Mouse (Mus musculus): ENCODE data around the gene Hist2h3b.
"Not testable (repeated sequence)": the region's sequence is repeated elsewhere in the genome, so short reads cannot be mapped to it uniquely, and the experiment has no call there.

Hist2h3b gene

DNA sequence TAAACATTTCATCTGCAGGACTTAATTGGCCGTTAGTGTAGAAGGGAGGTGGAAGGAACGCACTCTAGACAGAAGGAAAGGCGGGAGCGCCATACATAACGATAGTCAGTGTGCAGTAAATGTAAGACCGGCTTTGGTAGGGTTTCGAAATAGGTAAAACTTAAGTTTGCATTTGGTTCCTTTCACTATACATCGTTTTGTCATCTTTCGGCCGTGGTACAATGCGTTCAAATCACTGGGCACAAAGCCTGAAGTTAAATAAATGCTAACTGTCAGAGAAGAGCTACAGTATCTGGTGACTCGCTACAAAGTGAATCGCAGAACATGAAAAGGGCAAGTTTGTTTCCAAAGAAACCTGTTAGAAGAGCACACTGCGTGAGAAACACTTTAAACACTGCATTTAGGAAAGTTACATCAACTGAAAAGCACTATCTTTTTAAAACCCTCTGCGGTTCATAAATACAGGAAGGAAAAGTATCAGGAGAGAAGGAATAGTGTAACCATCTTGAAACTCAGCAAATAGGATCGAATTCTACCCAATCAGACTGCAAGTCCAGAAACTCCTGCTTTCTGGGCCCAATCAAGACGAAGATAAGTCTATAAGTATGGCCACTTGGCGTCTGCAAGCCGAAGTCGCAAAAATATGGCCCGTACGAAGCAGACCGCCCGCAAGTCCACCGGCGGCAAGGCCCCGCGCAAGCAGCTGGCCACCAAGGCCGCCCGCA lies at the start of gene Hist2h3b:
Gene Hist2h3b (plus strand): TSS at position 604 of the 725 bp plus-strand sequence.
- in situ Hi-C loops (cut with MseI, MboI), result no loop called here

DNA sequence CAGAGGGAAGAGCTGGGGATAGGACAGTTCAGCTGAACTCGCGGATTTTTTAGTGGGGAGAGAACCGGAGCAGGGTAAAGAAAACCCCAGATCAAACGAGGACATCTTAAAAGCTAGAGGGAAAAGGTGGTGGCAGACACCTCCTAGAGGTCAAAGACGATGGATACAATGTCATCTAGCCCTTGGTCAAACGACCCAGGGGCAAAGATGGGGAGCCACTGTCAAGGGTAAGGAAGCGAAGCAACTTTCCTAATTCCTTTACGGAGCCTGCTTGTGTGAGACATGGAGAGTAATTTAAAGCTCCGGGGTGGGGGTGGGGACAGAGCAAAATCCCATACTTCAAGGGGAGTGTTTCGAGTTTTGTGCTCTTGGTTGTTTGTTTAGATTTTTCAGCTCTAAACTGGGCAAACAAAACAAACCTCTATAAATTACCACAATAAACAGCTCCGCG lies 49.2 kb upstream of the Hist2h3b start:
- in situ Hi-C loops (cut with MseI, MboI), result no loop called here

DNA sequence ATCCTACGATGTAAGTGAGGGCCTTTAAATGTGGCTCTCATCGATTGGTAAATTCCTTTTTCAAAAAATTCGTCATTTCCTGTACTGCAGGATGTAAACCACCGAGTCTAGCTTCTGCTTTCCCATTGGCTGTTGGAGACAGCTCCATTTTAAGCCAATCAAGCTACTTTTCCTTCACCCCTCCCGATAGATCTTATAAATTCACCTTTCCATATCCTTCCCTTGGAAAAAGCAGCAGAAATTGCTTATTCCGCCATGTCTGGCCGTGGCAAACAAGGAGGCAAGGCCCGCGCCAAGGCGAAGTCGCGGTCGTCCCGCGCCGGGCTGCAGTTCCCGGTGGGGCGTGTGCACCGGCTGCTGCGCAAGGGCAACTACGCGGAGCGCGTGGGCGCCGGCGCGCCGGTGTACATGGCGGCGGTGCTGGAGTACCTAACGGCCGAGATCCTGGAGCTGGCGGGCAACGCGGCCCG lies 48.8 kb upstream of the Hist2h3b start, which contains the start of the genes Bola1 and Hist2h2ab:
Gene Bola1 (minus strand): TSS at position 49 of the 470 bp plus-strand sequence.
Gene Hist2h2ab (plus strand): TSS at position 205 of the 470 bp plus-strand sequence.
- in situ Hi-C loops (cut with MseI, MboI), result no loop called here

DNA sequence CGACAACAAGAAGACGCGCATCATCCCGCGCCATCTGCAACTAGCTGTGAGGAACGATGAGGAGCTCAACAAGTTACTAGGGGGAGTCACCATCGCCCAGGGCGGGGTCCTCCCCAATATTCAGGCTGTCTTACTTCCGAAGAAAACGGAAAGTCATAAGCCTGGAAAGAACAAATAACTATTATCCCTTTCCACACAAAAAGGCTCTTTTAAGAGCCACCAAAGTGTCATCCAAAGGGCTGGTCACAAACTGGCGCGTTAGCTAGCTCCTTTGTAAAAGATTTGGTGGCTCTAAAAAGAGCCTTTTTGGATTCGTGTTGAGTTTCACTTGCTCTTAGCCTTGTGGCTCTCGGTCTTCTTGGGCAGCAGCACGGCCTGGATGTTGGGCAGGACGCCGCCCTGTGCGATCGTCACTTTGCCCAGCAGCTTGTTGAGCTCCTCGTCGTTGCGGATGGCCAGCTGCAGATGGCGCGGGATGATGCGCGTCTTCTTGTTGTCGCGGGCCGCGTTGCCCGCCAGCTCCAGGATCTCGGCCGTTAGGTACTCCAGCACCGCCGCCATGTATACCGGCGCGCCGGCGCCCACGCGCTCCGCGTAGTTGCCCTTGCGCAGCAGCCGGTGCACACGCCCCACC lies 48.2 kb upstream of the Hist2h3b start:
- in situ Hi-C loops (cut with MseI, MboI), result not testable (repeated sequence)

DNA sequence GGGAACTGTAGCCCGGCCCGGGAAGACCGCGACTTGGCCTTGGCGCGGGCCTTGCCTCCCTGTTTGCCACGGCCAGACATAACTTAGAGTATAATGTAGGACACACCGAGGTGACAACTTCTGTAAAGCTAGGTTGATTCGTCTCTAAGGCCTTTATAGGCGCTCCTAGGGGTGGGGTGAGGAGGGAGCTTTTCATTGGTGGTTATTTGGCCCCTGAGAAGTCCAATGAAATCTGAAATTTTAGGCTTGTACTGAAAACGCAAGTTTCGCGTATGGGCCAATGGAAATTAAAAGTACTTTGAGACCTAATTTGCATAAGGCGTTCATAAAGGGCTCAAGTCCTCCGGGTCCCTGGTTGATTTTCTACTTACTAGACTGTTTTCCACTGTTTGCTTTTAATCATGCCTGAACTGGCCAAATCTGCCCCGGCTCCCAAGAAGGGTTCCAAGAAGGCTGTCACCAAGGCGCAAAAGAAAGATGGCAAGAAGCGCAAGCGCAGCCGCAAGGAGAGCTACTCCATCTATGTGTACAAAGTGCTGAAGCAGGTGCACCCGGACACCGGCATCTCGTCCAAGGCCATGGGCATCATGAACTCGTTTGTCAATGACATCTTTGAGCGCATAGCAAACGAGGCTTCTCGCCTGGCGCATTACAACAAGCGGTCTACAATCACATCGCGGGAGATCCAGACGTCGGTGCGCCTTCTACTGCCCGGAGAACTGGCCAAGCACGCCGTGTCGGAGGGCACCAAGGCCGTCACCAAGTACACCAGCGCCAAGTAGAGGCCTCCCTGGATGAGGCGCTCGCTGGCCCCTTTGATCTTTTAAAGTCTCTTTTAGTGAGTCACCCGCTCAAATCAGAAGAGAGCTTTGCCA lies 47.5 kb upstream of the Hist2h3b start, which contains the start of the genes Hist2h2ac and Hist2h2be:
Gene Hist2h2ac (minus strand): TSS at position 116 of the 875 bp plus-strand sequence.
Gene Hist2h2be (plus strand): TSS at position 355 of the 875 bp plus-strand sequence.
- in situ Hi-C loops (cut with MseI, MboI), result no loop called here

DNA sequence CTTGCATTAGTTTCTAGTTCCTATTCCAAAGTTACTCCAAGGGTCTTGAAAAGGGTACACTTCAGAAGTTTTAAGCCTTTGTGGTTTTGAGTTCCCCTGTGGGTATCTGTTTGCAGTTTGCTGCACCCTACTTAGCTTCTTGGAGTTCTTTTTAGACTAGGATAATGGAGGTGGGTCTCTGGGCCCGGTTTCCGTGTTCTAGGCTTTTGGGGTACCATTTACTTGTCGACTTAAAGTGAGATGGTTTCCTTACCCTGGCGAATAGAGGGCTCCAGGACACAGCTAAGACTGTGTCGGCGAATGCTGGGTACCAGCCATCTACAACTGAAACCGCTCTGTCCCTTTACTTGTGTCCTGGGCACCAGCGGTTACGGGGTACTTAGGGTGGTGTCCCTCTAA lies 46.8 kb upstream of the Hist2h3b start:
- in situ Hi-C loops (cut with MseI, MboI), result no loop called here

DNA sequence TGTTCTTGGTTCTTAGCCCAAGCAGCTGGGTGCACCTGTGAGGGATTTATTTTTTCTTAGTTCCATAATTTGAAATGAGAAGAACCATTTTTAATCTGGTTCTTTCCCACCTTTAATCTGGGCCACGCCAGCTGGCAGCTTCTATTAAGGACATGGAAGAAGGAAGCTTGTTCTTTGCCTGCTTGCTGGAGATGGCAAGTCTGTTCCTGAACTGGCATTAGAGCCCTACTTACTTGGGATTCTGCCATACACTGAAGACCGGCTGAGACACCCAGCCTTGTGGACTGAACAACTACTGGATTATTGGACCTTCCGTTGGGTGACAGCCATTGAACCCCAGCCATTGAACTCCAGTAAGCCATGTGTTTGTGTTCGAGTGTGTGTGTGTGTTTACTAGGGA lies 45.7 kb upstream of the Hist2h3b start:
- in situ Hi-C loops (cut with MseI, MboI), result no loop called here

DNA sequence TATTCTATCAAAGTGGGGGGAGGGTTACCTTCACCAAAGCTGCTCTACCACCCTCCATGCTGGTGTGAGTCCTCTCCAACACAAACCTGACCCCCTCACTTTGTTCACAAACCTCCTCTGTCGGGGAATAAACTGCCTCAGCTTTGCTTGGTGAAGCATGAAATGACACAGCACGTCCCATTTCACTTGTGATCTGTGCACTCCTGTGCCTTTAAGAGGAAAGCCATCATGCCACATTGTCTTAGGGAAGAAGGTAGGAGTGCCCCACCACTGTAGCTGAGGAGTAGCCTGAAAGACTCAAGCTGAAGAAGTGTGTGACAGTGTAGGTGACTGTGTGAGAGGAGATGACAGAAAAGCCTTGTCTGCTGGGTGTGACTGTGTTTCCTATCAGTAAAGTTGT lies 43.0 kb upstream of the Hist2h3b start:
- in situ Hi-C loops (cut with MseI, MboI), result no loop called here

DNA sequence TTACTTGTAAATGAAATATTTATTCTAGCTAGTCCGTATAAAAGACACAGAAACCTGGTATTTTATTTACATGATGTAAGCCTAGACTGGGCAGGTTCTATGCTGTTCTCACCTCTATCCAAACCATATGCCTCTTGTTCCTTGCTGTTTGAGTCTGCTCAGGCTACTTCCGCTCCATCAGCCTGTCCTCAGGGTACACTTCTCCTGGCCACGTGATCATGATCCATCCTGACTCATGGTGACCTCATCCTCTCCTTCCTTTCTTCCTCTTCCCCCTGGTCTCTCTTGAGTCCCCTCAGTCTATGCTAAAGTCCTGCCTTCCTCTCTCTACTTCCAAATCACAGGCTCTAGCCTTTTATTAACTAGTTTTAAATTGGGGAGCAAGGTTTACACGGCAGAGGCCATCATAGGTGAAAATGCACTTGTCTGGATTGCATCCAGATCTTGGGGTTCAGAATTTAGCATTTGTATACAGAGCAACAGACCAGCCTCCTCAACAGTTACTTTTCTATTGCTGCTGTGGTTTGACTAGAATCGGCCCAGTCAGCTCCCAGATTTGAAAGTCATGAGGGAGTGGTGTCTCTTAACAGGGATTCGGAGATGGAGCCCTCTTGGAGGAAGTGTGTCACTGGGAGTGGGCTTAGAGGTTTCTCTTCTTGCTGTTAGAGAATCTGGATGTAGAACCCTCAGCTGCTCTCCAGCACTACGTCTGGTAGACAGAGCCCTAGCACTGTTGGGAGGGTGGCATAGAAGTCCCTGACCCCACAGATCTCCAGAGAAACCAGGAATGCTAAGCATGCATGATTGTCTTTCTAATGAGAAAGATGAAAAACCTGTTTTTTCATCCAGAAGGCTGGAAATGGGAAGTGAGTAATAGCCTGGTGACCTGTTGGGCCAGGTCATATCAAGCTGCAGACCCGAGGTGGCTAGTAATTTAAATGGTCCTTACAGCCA lies 41.5 kb upstream of the Hist2h3b start:
- in situ Hi-C loops (cut with MseI, MboI), result no loop called here

DNA sequence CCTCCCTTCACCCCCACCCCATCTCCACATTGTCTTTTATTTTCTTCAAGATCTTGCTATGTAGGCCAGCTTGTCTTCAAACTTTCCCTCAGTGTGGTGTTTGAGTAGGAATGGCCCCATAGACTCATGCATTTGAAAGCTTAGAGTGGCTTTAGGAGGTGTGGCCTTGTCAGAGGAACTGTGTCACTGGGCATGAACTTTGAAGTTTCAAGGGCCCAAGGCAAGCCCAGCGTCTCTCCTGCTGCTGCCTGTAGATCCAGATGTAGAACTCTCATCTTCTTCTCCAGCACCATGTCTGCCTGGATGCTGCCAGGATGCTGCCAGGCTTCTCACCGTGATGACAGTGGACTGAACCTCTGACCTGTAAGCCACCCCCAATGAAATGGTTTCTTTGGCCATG lies 39.6 kb upstream of the Hist2h3b start:
- in situ Hi-C loops (cut with MseI, MboI), result no loop called here

DNA sequence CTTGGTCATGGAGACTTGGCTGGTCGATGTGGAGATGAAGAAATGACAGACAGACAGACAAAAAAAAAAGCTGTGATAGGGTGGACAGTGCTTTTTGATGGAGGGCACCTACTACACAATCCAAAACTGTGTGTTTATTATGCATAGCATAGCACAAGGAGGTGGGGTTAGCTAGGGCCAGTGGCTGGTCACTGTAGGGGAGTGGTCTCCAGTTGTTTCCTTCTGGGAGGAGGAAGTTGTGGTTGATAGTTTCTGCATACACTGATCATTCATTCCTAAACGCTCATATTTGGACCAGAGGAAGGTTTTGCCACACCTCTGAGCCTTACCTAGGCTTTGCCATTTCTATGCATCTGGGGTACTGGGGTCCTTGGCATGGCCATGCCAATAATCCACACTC lies 38.0 kb upstream of the Hist2h3b start:
- in situ Hi-C loops (cut with MseI, MboI), result no loop called here

DNA sequence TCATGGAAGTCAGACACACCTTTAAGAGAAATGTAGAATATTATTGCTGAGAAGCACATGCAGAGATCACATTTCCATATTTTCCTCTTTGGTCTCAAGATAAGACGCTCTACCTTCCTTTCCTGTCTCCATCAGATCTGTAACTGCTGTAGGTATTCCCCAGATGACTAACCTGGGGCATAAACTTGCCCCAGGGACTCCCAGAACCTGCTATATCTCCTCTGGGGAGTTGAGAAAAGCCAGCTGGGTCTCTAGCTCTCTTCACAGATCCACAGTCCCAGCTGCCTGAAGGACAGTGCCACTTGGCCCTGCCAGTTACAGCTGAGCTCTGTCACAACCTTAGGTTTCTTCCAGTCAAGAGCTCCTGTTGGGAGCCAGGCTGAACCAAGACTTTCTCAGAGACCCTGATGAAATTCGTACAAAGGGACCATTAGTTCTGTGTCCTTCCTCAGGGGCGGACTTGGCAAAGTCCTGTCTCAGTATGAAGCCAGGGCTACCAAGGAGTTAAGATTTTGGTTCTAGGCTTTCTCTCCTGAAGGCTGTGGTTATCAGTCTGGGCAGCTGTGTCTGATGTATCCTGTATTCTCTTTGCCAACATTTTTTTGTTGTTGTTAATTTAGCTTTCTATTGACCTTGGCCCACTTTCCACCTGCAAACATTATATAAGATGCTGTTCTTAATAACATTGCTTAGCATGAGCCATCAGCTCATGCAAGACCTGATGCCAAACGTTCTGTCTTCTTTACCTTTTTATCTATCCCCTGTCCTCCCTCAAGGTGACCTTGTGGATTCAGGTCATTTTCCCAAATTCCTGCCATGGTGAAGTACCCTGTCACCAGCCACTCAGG lies 37.3 kb upstream of the Hist2h3b start:
- in situ Hi-C loops (cut with MseI, MboI), result no loop called here

DNA sequence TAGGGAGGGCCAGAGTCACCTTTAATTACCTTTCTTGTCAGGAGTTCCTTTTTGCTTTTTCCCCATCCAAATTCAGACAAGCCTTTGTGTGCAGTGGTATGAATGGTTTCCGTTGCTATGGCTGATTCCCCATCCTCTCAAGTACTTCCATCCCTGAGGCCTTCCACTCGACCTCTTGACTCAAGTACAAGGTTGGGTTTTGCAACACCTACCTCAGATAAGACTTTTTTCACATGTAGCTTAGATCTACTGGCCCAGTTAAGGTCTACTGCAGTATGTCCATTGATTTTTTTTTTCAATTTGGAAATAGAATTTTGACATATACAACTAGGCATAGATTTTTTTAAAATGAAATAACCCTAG lies 36.7 kb upstream of the Hist2h3b start:
- in situ Hi-C loops (cut with MseI, MboI), result no loop called here

DNA sequence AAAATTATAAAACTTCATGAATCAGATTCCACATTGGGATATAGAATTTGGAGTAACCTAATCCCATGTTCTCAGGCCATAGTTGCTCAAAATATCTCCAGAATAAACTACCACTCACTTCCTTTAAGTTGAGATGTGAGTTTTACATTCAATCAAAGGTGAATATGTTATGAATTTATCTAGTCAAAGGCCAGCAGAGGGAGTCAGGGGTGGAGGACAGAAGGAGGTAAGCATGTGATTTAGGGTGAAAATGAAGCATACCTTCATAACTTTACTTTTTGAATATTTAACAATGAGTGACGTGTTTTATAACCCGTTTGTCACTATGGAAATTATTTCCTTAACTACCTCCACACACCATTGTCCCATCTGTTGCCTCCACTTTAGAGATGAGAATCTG lies 33.5 kb upstream of the Hist2h3b start:
- in situ Hi-C loops (cut with MseI, MboI), result no loop called here

DNA sequence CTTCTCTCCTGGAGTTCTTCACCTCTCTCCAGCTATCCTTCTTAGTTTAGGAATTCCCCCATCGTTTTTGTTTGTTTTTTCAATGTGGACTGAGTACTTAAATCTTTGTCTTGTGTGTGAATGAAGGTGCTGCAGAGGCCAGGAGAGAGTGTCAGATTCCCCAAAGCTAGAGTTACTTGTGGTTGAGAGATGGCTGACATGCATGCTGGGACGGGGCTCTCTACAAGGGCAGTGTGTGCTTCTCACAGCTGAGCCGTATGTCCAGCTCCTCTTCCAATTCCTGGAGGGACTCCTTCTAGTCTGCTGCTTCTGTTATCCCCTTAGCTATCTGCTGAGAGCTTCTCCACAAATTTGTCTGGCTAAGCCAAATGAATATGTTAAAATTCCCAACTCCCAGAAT lies 32.6 kb upstream of the Hist2h3b start:
- in situ Hi-C loops (cut with MseI, MboI), result no loop called here

DNA sequence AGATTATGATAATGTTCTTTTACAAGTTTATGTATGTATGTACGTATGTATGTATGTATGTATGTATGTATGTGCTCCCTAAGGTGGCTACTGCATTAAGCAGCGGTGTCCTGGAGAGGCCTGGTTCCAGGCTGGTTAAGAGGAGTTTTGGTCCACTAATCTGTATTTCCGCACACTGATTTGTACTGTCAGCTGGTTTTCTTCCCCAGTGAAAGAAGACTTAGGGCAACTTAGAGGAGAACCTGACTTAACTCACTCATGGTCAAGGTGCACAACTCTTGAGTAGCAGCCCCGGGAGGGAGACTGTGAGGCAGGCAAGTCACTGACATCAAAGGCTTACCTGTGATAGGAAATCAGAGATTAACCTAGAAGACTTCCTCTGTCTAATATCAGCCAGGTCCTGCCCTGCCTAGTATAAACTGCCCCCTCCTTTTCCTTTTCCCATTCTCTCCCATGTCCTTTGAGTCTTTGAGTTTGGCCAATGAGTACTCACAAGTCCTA lies 31.6 kb upstream of the Hist2h3b start:
- in situ Hi-C loops (cut with MseI, MboI), result no loop called here

DNA sequence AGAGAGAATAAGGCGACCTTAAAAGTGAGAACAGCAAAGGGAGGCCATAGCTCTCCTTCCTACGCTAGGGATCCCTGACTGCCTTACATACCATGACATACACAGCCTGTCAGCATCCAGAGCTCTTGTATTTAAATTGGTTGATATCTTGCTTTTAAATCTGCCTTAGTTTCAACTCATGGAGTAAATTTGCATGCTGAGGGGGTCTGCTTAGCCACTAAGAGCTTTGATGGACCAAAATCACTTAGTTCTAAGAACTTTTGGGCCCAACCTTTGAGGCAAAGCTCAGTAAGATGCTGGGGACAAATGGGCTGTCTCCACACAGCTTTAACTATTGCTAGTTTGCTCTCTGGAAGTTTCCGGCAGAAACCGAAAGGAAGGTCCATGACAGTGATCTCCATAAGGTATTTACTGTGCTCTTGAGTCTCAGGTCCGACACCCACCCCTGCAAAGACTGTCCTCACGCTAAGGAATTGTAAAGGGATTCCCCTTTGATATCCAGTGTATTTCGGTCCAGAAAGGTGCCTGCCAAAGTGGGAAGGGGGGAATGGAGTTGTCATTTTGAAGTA lies 31.0 kb upstream of the Hist2h3b start:
- in situ Hi-C loops (cut with MseI, MboI), result no loop called here

DNA sequence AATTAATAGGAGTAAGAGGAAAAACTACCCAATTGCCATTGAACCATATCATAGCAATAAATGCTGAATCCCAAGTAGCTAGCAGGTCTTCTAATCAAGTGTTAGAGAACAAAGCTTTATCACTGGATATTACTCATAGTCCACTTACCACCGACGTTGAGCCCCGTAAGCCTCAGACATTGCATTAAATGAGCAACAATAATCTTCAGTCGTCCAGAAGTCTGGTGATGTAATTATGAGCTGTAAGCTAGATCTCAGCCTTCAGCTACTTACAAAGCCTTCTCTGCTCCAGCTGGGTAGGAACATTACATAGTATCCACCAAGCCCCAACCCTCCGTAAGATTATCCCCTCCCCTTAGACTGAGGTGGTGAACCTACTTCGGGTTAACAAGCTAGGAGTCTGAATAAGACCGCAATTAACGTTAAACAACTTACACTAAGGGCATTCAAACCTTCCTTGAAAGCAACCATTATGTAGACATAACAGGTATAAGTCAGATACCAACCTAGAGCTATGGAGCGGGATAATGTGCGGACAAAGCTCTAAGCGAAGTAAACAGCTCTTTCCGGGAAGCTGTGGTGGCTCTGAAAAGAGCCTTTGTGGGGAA lies 30.4 kb upstream of the Hist2h3b start:
- in situ Hi-C loops (cut with MseI, MboI), result no loop called here

All from mouse trophoblast stem cell (cell line).